Comparison of ENCODE assay signal across 19 mouse cellular contexts in genomic region chr9:14895237-14895835, GRCm38 (mm10). TPM values are rescaled to one million over a fixed set of nuclear protein-coding genes. Genes with fewer than 3 reads are reported as not detected.
DNase-seq lines count a peak whose midpoint lies in the region; ATAC-seq and TF ChIP-seq lines count a peak whose summit lies in the region.
"Had no signal": no experiment of that assay in that cellular context is flagged by ENCODE, and none has a peak within 500 bp of the region (broad histone marks: within the 10 kb centered on the region; RNA-seq: fewer than 3 reads in every experiment).

No protein-coding gene starts in this region.

- no peak overlapping the region for H3K4me3 ChIP-seq in hindbrain, embryonic 13.5 days
- no peak overlapping the region for H3K4me3 ChIP-seq in hindbrain, embryonic 11.5 days (ENCODE audit: low read depth, low read length)
- H3K4me3 ChIP-seq in midbrain, embryonic 14.5 days (replicated peaks; ENCODE audit: low read depth, low read length), result no peak overlapping the region
- H3K4me3 ChIP-seq in midbrain, embryonic 16.5 days (ENCODE audit: low read depth, low read length), result no peak overlapping the region
- H3K4me3 ChIP-seq: myocyte had no signal

- H3K4me2 ChIP-seq in hindbrain, embryonic 13.5 days, result no peak overlapping the region
- H3K4me2 ChIP-seq in hindbrain, embryonic 11.5 days (replicated peaks; ENCODE audit: low read depth, low read length), result no peak overlapping the region
- no peak overlapping the region for H3K4me2 ChIP-seq in midbrain, embryonic 14.5 days (ENCODE audit: low read length)
- no peak overlapping the region for H3K4me2 ChIP-seq in midbrain, embryonic 16.5 days (ENCODE audit: low read length)
- H3K4me2 ChIP-seq: heart, embryonic 11.5 days had no signal

- peaks cover 18% of the 10 kb centered on the region for H3K4me1 ChIP-seq in hindbrain, embryonic 13.5 days (replicated peaks)
- no peaks in the 10 kb centered on the region for H3K4me1 ChIP-seq in hindbrain, embryonic 11.5 days (replicated peaks; ENCODE audit: control insufficient read depth, insufficient read depth, low read length)
- no peaks in the 10 kb centered on the region for H3K4me1 ChIP-seq in midbrain, embryonic 14.5 days (ENCODE audit: control insufficient read depth, insufficient read depth, low read length)
- no peaks in the 10 kb centered on the region for H3K4me1 ChIP-seq in midbrain, embryonic 16.5 days (ENCODE audit: control insufficient read depth, insufficient read depth, low read length)

- TF ChIP-seq CTCF in brain, embryonic 14.5 days (IDR thresholded peaks at IDR 0.05; ENCODE audit: borderline replicate concordance, extremely low read depth, insufficient read depth, insufficient read length), result no peak

- WGBS in hindbrain, embryonic 13.5 days, result 69% methylated on average over 7 of the region's 7 CpGs
- WGBS in hindbrain, embryonic 11.5 days, result 84% methylated on average over 7 of the region's 7 CpGs
- 70% methylated on average over 7 of the region's 7 CpGs for WGBS in midbrain, embryonic 14.5 days
- WGBS in midbrain, embryonic 16.5 days, result 53% methylated on average over 7 of the region's 7 CpGs

- ATAC-seq in hindbrain, embryonic 13.5 days (ENCODE audit: low FRiP score), result no peak
- no peak for ATAC-seq in hindbrain, embryonic 11.5 days (ENCODE audit: low FRiP score)
- ATAC-seq in midbrain, embryonic 14.5 days (ENCODE audit: low FRiP score, low TSS enrichment), result no peak
- ATAC-seq in midbrain, embryonic 16.5 days, result no peak
- ATAC-seq: lung, postnatal 0 days had no signal

- TF ChIP-seq POLR2A in brain, embryonic 14.5 days (IDR thresholded peaks at IDR 0.05; ENCODE audit: borderline replicate concordance, extremely low read depth, insufficient read depth, insufficient read length, poor library complexity, severe bottlenecking), result no peak

- H3K9ac ChIP-seq in hindbrain, embryonic 13.5 days, result no peak overlapping the region
- no peak overlapping the region for H3K9ac ChIP-seq in hindbrain, embryonic 11.5 days (ENCODE audit: low read depth, low read length)
- H3K9ac ChIP-seq in midbrain, embryonic 14.5 days (replicated peaks; ENCODE audit: low read length), result no peak overlapping the region
- H3K9ac ChIP-seq in midbrain, embryonic 16.5 days (ENCODE audit: low read depth, low read length), result no peak overlapping the region
- H3K9ac ChIP-seq: liver, embryonic 14.5 days had no signal

- H3K36me3 ChIP-seq in hindbrain, embryonic 13.5 days, result no peaks in the 10 kb centered on the region
- H3K36me3 ChIP-seq in hindbrain, embryonic 11.5 days (ENCODE audit: control insufficient read depth, insufficient read depth, low read length), result no peaks in the 10 kb centered on the region
- no peaks in the 10 kb centered on the region for H3K36me3 ChIP-seq in midbrain, embryonic 14.5 days (ENCODE audit: control insufficient read depth, insufficient read depth, low read length)
- H3K36me3 ChIP-seq in midbrain, embryonic 16.5 days (ENCODE audit: control insufficient read depth, insufficient read depth, low read length), result no peaks in the 10 kb centered on the region
- H3K36me3 ChIP-seq: G1E had no signal

- H3K9me3 ChIP-seq in hindbrain, embryonic 13.5 days, result no peaks in the 10 kb centered on the region
- no peaks in the 10 kb centered on the region for H3K9me3 ChIP-seq in hindbrain, embryonic 11.5 days (ENCODE audit: control insufficient read depth, low read length)
- H3K9me3 ChIP-seq in midbrain, embryonic 14.5 days (ENCODE audit: control insufficient read depth, low read length), result no peaks in the 10 kb centered on the region
- no peaks in the 10 kb centered on the region for H3K9me3 ChIP-seq in midbrain, embryonic 16.5 days (replicated peaks; ENCODE audit: control insufficient read depth, low read length, poor library complexity, severe bottlenecking)
- H3K9me3 ChIP-seq: G1E had no signal

- H3K27ac ChIP-seq in hindbrain, embryonic 13.5 days, result peak overlapping the region; percentile 23; the same call in 1 of the 2 replicates
- H3K27ac ChIP-seq in hindbrain, embryonic 11.5 days (ENCODE audit: low read depth, low read length), result no peak overlapping the region
- H3K27ac ChIP-seq in midbrain, embryonic 14.5 days (replicated peaks; ENCODE audit: low read depth, low read length), result 0 out of 2 replicates have a peak overlapping the region, but pooled peaks have one; percentile 13
- H3K27ac ChIP-seq in midbrain, embryonic 16.5 days (ENCODE audit: low read length), result no peak overlapping the region
- H3K27ac ChIP-seq: liver, embryonic 14.5 days had no signal

- H3K27me3 ChIP-seq in hindbrain, embryonic 13.5 days, result no peaks in the 10 kb centered on the region
- no peaks in the 10 kb centered on the region for H3K27me3 ChIP-seq in hindbrain, embryonic 11.5 days (ENCODE audit: control insufficient read depth, insufficient read depth, low read length)
- no peaks in the 10 kb centered on the region for H3K27me3 ChIP-seq in midbrain, embryonic 14.5 days (ENCODE audit: control insufficient read depth, insufficient read depth, low read length)
- H3K27me3 ChIP-seq in midbrain, embryonic 16.5 days (ENCODE audit: control insufficient read depth, insufficient read depth, low read depth, low read length), result no peaks in the 10 kb centered on the region

- DNase-seq in hindbrain, embryonic 11.5 days (ENCODE audit: low spot score), result no peak
- no peak for DNase-seq in midbrain, embryonic 14.5 days
- peak; percentile 55 for DNase-seq in brain, embryonic 14.5 days (ENCODE audit: low read depth)
- DNase-seq in naive thymus-derived CD4-positive, alpha-beta T cell, adult 2 months (ENCODE audit: low read depth), result peak; percentile 45
- DNase-seq in ovary, postnatal 36 days (ENCODE audit: low spot score), result no peak
- DNase-seq: adrenal gland, adult 2 months; cerebellum, adult 2 months; gastrocnemius, postnatal 14 days; right cerebral cortex, postnatal 4 days had no signal

RNA-seq across cellular contexts. Expression of gene Izumo1r, which starts 8.4 kb away (rescaled TPM):
- not detected in 2 replicates for polyA plus RNA-seq in hindbrain, embryonic 13.5 days (2015; fragmentation: Nextera tagmentation; extraction: Ambion mirVana)
- polyA plus RNA-seq in hindbrain, embryonic 11.5 days (2014; fragmentation: Nextera tagmentation; extraction: Ambion mirVana), result not detected in 2 replicates
- not detected in 2 replicates for polyA plus RNA-seq in midbrain, embryonic 14.5 days (2014; fragmentation: Nextera tagmentation; extraction: Ambion mirVana)
- polyA plus RNA-seq in midbrain, embryonic 16.5 days (2015; fragmentation: Nextera tagmentation; extraction: Ambion mirVana), result not detected in 2 replicates
- polyA plus RNA-seq in brain, embryonic 14.5 days (2012; rRNA removed), result not detected in 2 replicates
- polyA plus RNA-seq: C2C12; cerebellum, adult 2 months; cortical plate, adult 2 months; frontal cortex, adult 2 months; G1E; heart, embryonic 11.5 days; liver, embryonic 14.5 days; myocyte had no signal

RNA-seq across cellular contexts. Expression of gene Gpr83, which starts 35.3 kb away (rescaled TPM):
- polyA plus RNA-seq in hindbrain, embryonic 13.5 days (2015; fragmentation: Nextera tagmentation; extraction: Ambion mirVana), result 0.70 and 1.1 TPM in 2 replicates
- polyA plus RNA-seq in hindbrain, embryonic 11.5 days (2014; fragmentation: Nextera tagmentation; extraction: Ambion mirVana), result 1.7 and 1.8 TPM in 2 replicates
- polyA plus RNA-seq in midbrain, embryonic 14.5 days (2014; fragmentation: Nextera tagmentation; extraction: Ambion mirVana), result 3.5 TPM in 2 replicates
- 4.1 and 4.2 TPM in 2 replicates for polyA plus RNA-seq in midbrain, embryonic 16.5 days (2015; fragmentation: Nextera tagmentation; extraction: Ambion mirVana)
- 1.6 and 2.2 TPM in 2 replicates for polyA plus RNA-seq in brain, embryonic 14.5 days (2012; rRNA removed)
- polyA plus RNA-seq: C2C12; G1E; heart, embryonic 11.5 days; liver, embryonic 14.5 days; myocyte had no signal

Comparison
In these comparisons a context has a peak if more than half of its experiments do, and no peak if none do; other contexts are left out.
1. H3K27ac ChIP-seq: peak in hindbrain, embryonic 13.5 days (single experiment) and midbrain, embryonic 14.5 days (single experiment); none in hindbrain, embryonic 11.5 days (single experiment) and midbrain, embryonic 16.5 days (single experiment).
2. DNase-seq: peak in brain, embryonic 14.5 days (single experiment) and naive thymus-derived CD4-positive, alpha-beta T cell, adult 2 months (single experiment); none in hindbrain, embryonic 11.5 days (single experiment), midbrain, embryonic 14.5 days (single experiment) and ovary, postnatal 36 days (single experiment).